Mouse (Mus musculus) B cell, adult 2 months (primary cell): ENCODE measurements around the gene Nck2.
A peak's percentile ranks its signal among the peaks of the same experiment; 100 is the strongest.

Experiments
- DNase-seq, 2 experiments: peaks; one replicate each; pipeline ENCODE4 v3.0.0; 2022

The Nck2 gene

GRCm38 (mm10) chr1:43471180-43472045 lies 27.0 kb downstream of the Nck2 start:
- DNase-seq, result no peak

- peak; percentile 29 to 35 for DNase-seq
Observed at GRCm38 (mm10) chr1:43472046-43472649, 27.8 kb downstream of the Nck2 start.

- DNase-seq, result peak; percentile 32 to 35
Observed at GRCm38 (mm10) chr1:43473734-43474534, 29.6 kb downstream of the Nck2 start.

- peak in 1 of 2 experiments; percentile 25 for DNase-seq
Observed at GRCm38 (mm10) chr1:43474535-43475409, 30.4 kb downstream of the Nck2 start.

GRCm38 (mm10) chr1:43477954-43478353 lies 33.6 kb downstream of the Nck2 start:
- no peak for DNase-seq

GRCm38 (mm10) chr1:43485204-43485603 lies 40.8 kb downstream of the Nck2 start:
- no peak for DNase-seq

- DNase-seq, result no peak
Observed at GRCm38 (mm10) chr1:43486500-43486899, 42.1 kb downstream of the Nck2 start.

- no peak for DNase-seq
Observed at GRCm38 (mm10) chr1:43486956-43487722, 42.8 kb downstream of the Nck2 start.

GRCm38 (mm10) chr1:43489311-43489710 lies 44.9 kb downstream of the Nck2 start:
- no peak for DNase-seq

GRCm38 (mm10) chr1:43491506-43492269 lies 47.3 kb downstream of the Nck2 start:
- DNase-seq, result no peak

- no peak for DNase-seq
Observed at GRCm38 (mm10) chr1:43492803-43493437, 48.5 kb downstream of the Nck2 start.

GRCm38 (mm10) chr1:43496051-43496450 lies 51.7 kb downstream of the Nck2 start:
- DNase-seq, result no peak

GRCm38 (mm10) chr1:43496993-43497392 lies 52.6 kb downstream of the Nck2 start:
- no peak for DNase-seq

GRCm38 (mm10) chr1:43497951-43498350 lies 53.6 kb downstream of the Nck2 start:
- DNase-seq, result no peak

- DNase-seq, result no peak
Observed at GRCm38 (mm10) chr1:43500121-43500520, 55.7 kb downstream of the Nck2 start.

- no peak for DNase-seq
Observed at GRCm38 (mm10) chr1:43501143-43501919, 57.0 kb downstream of the Nck2 start.

GRCm38 (mm10) chr1:43501920-43502791 lies 57.8 kb downstream of the Nck2 start:
- no peak for DNase-seq

GRCm38 (mm10) chr1:43502792-43503146 lies 58.4 kb downstream of the Nck2 start:
- DNase-seq, result no peak

GRCm38 (mm10) chr1:43503261-43503660 lies 58.9 kb downstream of the Nck2 start:
- DNase-seq, result no peak
